In genomic region chr2:163798411-163798810, GRCm38 (mm10) we compare ENCODE assay signal across 13 mouse cellular contexts. TPM values are rescaled to one million over a fixed set of nuclear protein-coding genes. Genes with fewer than 3 reads are reported as not detected.
A peak's percentile ranks its signal among the peaks of the same experiment; 100 is the strongest.
DNase-seq lines count a peak whose midpoint lies in the region; ATAC-seq and TF ChIP-seq lines count a peak whose summit lies in the region.
"Had no signal": no experiment of that assay in that cellular context is flagged by ENCODE, and none has a peak within 500 bp of the region (broad histone marks: within the 10 kb centered on the region; RNA-seq: fewer than 3 reads in every experiment).

No protein-coding gene starts in this region.

- no peak overlapping the region for H3K4me3 ChIP-seq in limb, embryonic 10.5 days
- no peak overlapping the region for H3K4me3 ChIP-seq in hindbrain, postnatal 0 days (ENCODE audit: low read length)
- H3K4me3 ChIP-seq: erythroblast, embryonic 14.5 days; neural tube, embryonic 12.5 days had no signal

- WGBS in limb, embryonic 10.5 days, result 57% methylated on average over 7 of the region's 7 CpGs
- WGBS in hindbrain, postnatal 0 days, result 63% methylated on average over 7 of the region's 7 CpGs

- H3K36me3 ChIP-seq in limb, embryonic 10.5 days, result no peaks in the 10 kb centered on the region
- no peaks in the 10 kb centered on the region for H3K36me3 ChIP-seq in hindbrain, postnatal 0 days (ENCODE audit: insufficient read depth, low read length)
- H3K36me3 ChIP-seq: G1E; neural tube, embryonic 12.5 days had no signal

- H3K4me1 ChIP-seq in limb, embryonic 10.5 days, result peaks cover 10% of the 10 kb centered on the region
- 0 out of 2 replicates have a peak, but pooled peaks cover 4% of the 10 kb centered on the region for H3K4me1 ChIP-seq in hindbrain, postnatal 0 days (ENCODE audit: insufficient read depth, low read length)
- H3K4me1 ChIP-seq: neural tube, embryonic 12.5 days had no signal

- TF ChIP-seq CTCF in hindbrain, postnatal 0 days (IDR thresholded peaks at IDR 0.05; ENCODE audit: low read depth), result no peak

- no peaks in the 10 kb centered on the region for H3K9me3 ChIP-seq in limb, embryonic 10.5 days (replicated peaks)
- no peaks in the 10 kb centered on the region for H3K9me3 ChIP-seq in hindbrain, postnatal 0 days (ENCODE audit: low read length)
- H3K9me3 ChIP-seq: G1E; neural tube, embryonic 12.5 days had no signal

- no peak overlapping the region for H3K4me2 ChIP-seq in hindbrain, postnatal 0 days (ENCODE audit: low read depth, low read length)
- H3K4me2 ChIP-seq: neural tube, embryonic 12.5 days had no signal

- DNase-seq in ovary, adult 18-20 months (ENCODE audit: low spot score), result peak; percentile 35
- no peak for DNase-seq in ovary, postnatal 10 days (ENCODE audit: low spot score)
- peak; percentile 74 for DNase-seq in gastrocnemius, adult 18-20 months (ENCODE audit: low spot score)
- DNase-seq in limb, embryonic 10.5 days (ENCODE audit: low spot score), result no peak
- peak; percentile 82 for DNase-seq in skeletal muscle tissue, adult 2 months (ENCODE audit: low read depth, low spot score)
- DNase-seq in spleen, postnatal 36 days (ENCODE audit: low spot score in 2 of 2), result no peak
- no peak for DNase-seq in layer of hippocampus, postnatal 10 days (ENCODE audit: low spot score in 2 of 2)
- no peak for DNase-seq in hindbrain, postnatal 0 days (ENCODE audit: low spot score)

- ATAC-seq in hindbrain, postnatal 0 days, result no peak

- peak overlapping the region; percentile 54 for H3K27ac ChIP-seq in limb, embryonic 10.5 days
- no peak overlapping the region for H3K27ac ChIP-seq in hindbrain, postnatal 0 days
- H3K27ac ChIP-seq: neural tube, embryonic 12.5 days had no signal

- H3K27me3 ChIP-seq in limb, embryonic 10.5 days (ENCODE audit: low read depth, poor library complexity, severe bottlenecking), result no peaks in the 10 kb centered on the region
- no peaks in the 10 kb centered on the region for H3K27me3 ChIP-seq in hindbrain, postnatal 0 days (ENCODE audit: insufficient read depth, low read length)
- H3K27me3 ChIP-seq: neural tube, embryonic 12.5 days had no signal

- H3K9ac ChIP-seq in hindbrain, postnatal 0 days (replicated peaks; ENCODE audit: low read length), result no peak overlapping the region
- H3K9ac ChIP-seq: neural tube, embryonic 12.5 days had no signal

RNA-seq across cellular contexts. Expression of gene Ccn5, which starts 22.2 kb away (rescaled TPM):
- total RNA-seq in gastrocnemius, adult 18-20 months (2021), result under 1 TPM; 0.82 to 0.95 TPM
- 0.25 and 0.61 TPM in 2 replicates for polyA plus RNA-seq in limb, embryonic 10.5 days (2016; fragmentation: Nextera tagmentation; extraction: Ambion mirVana)
- total RNA-seq in layer of hippocampus, postnatal 10 days (2021), result under 1 TPM in 1 of 2 experiments, not detected in 1; 0.27 TPM
- 0.58 TPM in 1 of 2 replicates, not detected in the other for total RNA-seq in hindbrain, postnatal 0 days (2014; rRNA removed)
- polyA plus RNA-seq in hindbrain, postnatal 0 days (2015; fragmentation: Nextera tagmentation; extraction: Ambion mirVana), result 0.20 and 0.33 TPM in 2 replicates
- total RNA-seq: G1E had no signal
- polyA plus RNA-seq: erythroblast, embryonic 14.5 days; G1E had no signal

RNA-seq across cellular contexts. Expression of gene Ada, which starts 48.4 kb away (rescaled TPM):
- under 1 TPM; 0.26 to 0.43 TPM for total RNA-seq in gastrocnemius, adult 18-20 months (2021)
- polyA plus RNA-seq in limb, embryonic 10.5 days (2016; fragmentation: Nextera tagmentation; extraction: Ambion mirVana), result 12.2 and 13.8 TPM in 2 replicates
- total RNA-seq in layer of hippocampus, postnatal 10 days (2021), result 1 to 10 TPM; 3.0 to 3.3 TPM
- 2.2 and 3.4 TPM in 2 replicates for total RNA-seq in hindbrain, postnatal 0 days (2014; rRNA removed)
- 3.2 and 3.4 TPM in 2 replicates for polyA plus RNA-seq in hindbrain, postnatal 0 days (2015; fragmentation: Nextera tagmentation; extraction: Ambion mirVana)

RNA-seq across cellular contexts. Expression of gene Kcnk15, which starts 55.0 kb away (rescaled TPM):
- not detected for total RNA-seq in gastrocnemius, adult 18-20 months (2021)
- polyA plus RNA-seq in limb, embryonic 10.5 days (2016; fragmentation: Nextera tagmentation; extraction: Ambion mirVana), result not detected in 2 replicates
- total RNA-seq in layer of hippocampus, postnatal 10 days (2021), result not detected
- 0.58 and 2.4 TPM in 2 replicates for total RNA-seq in hindbrain, postnatal 0 days (2014; rRNA removed)
- polyA plus RNA-seq in hindbrain, postnatal 0 days (2015; fragmentation: Nextera tagmentation; extraction: Ambion mirVana), result 0.23 and 0.40 TPM in 2 replicates
- total RNA-seq: G1E; megakaryocyte, adult 5-6 weeks had no signal
- polyA plus RNA-seq: erythroblast, embryonic 14.5 days; G1E; spleen, adult 2 months had no signal

Comparison
In these comparisons a context has a peak if more than half of its experiments do, and no peak if none do; other contexts are left out.
1. DNase-seq: peak in ovary, adult 18-20 months (single experiment), gastrocnemius, adult 18-20 months (single experiment) and skeletal muscle tissue, adult 2 months (single experiment); none in ovary, postnatal 10 days (single experiment), limb, embryonic 10.5 days (single experiment), spleen, postnatal 36 days (0 of 2), layer of hippocampus, postnatal 10 days (0 of 2) and hindbrain, postnatal 0 days (single experiment).